Mouse (Mus musculus): ENCODE measurements around the gene Lysmd4.

Gene Lysmd4

DNA sequence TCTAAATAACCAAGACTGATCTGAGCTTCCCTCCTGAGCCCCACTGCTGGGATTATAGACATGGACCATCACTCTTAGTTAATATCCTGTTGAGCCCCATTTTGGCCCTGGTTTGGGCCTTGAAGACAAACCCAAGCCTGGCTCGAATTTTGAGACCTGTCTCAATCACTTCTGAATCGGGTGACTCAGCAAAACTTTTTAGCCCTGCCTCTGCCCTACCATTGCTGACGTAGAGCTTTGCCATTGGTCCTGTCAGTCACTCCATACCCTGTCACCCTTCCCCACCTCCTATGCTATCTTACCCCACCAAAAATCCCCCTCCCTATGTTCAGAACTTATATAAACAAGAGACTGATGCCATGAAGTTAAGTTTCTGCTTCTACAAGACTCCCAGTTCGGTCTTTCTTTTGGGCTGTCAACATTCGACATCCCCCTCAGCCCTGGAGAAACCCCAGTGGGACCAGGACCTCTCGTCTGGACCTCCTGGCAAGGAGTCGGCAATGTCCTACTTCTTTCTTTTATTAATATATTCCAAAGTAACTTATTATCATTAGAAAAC lies 119.8 kb downstream of the Lysmd4 start:
- no peak for DNase-seq (ENCODE audit: low spot score in 2 of 2)

DNA sequence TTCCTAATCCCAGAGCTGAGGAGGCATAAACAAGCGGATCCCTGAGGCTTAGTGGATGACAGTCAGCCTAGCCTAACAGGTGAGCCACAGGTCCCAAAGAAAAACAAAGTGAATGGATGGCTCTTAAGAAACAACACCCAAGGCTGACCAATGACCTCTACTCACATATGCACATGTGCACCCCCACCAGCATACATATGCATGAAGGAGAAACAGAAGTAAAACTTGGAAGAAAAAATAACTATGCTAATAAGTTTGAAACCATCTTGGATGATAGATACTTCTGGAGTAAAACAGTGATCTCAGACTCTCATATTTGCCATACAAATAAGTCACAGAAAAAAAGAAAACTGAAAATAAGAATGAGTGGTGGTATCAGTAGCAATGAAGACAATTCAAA lies 122.1 kb downstream of the Lysmd4 start:
- DNase-seq (ENCODE audit: low spot score in 2 of 2) = no peak

DNA sequence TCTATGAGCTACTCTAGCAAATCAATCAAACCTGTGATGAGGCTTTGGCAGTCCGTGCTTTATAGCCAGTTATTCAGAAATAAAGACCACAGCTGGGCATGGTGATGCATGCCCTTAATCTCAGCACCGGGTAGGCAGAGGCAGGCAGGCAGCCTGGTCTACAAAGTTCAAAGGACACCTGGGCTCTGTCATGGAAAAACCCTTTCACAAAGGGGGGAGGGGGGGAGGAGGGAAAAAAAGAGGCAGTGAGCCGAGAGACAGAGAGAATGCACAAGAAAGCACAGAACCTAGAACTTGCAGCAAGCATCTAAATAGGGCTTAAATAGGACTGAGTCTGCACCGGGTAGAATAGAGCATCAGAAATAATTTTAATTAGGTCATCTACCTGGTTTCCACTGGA lies 130.6 kb downstream of the Lysmd4 start:
- DNase-seq (ENCODE audit: low spot score in 2 of 2) = no peak

DNA sequence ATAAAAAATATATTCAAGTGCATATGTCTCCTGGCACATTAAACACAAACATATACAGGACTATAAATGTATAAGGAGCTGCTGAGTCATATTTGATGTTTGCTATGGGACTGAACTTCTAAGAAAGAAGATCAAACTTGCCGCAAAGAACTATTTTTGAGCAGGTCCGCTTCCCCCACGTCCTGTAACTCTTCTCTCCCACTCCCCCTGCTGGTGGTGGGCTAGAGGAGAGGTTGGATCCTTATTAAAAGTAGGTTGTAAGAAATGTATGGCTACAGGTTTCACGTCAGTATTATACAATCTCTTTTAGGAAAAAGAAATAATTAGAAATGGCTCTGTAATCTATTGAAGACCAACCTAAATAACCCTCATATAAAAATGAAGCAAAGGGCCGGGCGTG lies 131.3 kb downstream of the Lysmd4 start:
- no peak for DNase-seq (ENCODE audit: low spot score in 2 of 2)

DNA sequence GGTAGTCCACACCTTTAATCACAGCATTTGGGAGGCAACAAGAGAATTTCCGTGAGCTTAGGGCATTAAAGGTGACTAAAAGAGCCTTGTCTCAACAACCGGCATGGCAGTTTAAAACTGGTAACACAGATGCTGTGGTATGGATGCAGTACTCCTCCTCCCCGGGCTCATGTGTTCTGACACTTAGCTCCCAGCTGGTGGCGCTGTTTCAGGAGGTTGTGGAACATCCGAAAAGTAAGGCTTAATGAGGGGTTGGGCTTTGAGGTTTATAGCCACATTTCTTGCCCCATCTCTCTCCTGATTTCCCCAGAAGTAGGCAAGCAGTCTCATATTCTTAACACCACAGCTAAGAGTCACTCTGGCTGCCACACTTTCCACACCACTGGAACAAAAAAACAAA lies 133.5 kb downstream of the Lysmd4 start:
- no peak for DNase-seq (ENCODE audit: low spot score in 2 of 2)

All from heart, adult 9 months (tissue).